Mouse (Mus musculus): ENCODE data around the gene Gm42715.
"Not testable (repeated sequence)": the region's sequence is repeated elsewhere in the genome, so short reads cannot be mapped to it uniquely, and the experiment has no call there.

The Gm42715 gene

DNA sequence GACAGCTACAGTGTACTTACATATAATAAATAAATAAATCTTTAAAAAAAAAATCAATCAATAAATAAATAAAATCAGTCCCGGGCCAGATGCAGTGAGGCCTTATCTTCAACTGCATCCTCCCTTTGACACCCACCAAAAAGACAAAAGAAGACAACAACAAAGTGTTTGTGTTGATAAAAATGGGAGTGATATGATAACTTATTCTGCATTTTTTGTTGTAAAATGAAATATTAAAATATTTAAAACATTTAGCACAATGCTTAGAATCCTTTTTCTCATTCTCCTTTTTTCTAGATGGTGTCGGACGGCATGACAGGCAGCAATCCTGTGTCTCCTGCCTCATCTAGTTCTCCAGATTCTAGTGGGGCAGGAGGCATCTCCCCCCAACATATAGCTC, at the start of gene Gm42715:
TSS of gene Gm42715 (plus strand) at position 301 of the 400 bp plus-strand sequence.
- in situ Hi-C loops (cut with MboI) = no loop called here

DNA sequence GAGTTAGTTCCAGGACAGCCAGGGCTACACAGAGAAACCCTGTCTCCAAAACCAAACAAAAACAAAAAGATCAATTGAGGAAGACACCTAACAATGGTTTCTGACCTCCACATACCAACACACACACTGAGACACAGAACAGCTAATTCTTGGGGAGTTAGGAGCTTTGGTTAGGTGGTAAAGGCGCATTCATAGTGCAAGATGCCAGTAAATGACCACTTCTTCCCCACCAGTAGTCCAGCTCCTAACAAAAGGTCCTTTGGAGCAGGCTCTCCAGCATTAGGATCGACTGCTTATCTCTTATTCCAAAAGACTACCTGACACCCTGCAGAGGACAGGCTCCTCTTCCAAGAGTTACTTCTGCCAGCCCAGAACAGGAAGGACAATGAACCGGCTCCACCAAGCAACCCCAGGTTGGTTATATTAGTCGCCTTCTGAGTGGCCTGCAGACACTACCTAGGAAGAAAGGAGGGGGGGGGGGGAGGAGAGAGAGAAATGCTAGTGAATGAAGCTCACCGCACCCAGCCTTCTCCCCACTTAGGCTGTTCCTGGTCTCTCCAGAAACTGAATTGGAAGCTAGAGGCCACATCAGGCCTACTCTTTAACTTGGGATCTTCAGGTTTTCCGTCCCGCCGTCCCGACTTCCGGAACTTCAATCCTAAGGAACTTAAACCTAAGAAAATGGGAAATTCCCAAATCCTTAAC, 49.2 kb upstream of the Gm42715 start:
- in situ Hi-C loops (cut with MboI) = no loop called here

DNA sequence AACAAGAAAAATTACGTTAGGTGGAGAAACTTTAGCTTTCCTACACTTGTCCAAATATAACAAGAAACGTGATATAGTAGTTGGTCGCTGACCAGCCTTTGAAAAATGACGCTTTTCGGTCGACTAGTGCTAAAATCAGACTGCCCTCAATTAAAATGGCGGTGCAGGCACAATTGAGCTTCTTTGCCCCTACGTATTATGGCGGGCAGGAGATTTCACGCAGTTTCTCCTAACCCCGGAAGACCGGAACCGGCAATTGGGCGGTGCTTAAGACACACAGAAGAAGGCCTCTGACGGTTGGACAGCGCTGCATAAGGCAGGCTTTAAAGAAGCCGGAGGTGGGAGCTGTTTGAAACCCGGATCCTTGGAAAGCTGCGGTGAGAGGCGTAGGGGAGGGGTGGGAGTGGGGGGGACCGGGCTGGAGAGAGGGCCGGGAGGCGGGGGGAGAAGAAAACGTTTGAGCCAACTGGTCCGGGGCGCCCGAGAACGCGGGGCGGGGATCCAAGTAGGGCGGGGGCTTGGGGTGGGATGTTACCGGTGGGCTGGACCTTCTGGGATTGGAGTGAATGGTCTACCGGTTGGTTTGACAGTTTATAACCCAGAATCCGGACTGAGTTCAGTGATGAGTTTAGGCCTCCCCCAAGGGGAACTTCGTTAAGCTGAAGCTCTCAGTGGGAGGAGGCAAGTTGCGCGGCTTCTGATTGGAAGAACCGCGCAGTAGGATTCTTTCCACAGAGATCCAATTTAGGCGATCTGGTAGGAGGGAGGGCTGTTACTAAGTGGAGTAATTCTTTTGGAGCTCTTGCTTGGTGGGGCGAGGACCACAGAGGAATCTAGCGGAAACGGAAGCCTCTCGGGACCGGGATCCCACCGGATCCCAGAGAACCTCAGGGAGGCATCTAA, 48.4 kb upstream of the Gm42715 start:
- in situ Hi-C loops (cut with MboI) = no loop called here

- in situ Hi-C loops (cut with MboI) = no loop called here
These were observed 47.8 kb upstream of the Gm42715 start for GRCm38 (mm10) chr7:127471646-127472010.

DNA sequence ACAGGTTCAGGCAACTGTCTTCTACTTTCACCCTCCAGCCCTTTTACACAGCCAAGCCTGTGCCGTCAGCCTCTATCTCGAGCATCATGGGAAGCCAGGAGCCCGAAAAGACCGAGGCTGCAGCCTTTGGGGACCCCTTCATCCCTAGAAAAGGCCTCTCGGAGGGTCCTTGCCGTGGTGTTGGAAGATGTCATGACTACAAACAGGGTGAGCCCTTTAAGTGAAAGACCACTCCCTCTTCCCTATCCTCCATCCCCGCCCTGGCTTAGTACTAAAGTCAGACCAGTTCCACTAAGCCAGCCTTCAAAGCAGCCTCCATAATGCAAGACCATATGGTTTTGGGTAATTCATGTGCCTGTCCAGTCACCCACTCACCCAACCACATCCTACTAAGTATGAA, 47.3 kb upstream of the Gm42715 start:
- in situ Hi-C loops (cut with MboI) = no loop called here

DNA sequence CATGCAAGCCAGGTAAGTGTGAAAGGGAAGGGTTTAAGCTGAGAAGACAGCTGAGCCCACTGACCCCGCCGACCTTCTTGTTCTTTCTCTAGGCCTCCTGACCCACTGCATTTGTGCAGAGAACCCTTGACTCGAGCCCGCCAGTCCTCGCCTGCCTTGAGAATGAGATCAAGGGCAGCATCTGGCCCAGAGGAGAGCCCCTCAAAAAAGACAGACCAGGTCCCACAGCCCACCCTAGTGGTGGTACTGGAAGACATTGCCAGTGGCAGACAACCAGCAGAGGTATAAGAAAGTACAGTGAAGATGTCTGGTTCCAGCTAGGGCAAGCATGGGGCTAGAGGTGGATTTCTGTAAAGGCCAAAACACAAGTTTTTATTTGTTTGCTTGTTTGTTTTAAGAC, 45.7 kb upstream of the Gm42715 start:
- in situ Hi-C loops (cut with MboI) = no loop called here

DNA sequence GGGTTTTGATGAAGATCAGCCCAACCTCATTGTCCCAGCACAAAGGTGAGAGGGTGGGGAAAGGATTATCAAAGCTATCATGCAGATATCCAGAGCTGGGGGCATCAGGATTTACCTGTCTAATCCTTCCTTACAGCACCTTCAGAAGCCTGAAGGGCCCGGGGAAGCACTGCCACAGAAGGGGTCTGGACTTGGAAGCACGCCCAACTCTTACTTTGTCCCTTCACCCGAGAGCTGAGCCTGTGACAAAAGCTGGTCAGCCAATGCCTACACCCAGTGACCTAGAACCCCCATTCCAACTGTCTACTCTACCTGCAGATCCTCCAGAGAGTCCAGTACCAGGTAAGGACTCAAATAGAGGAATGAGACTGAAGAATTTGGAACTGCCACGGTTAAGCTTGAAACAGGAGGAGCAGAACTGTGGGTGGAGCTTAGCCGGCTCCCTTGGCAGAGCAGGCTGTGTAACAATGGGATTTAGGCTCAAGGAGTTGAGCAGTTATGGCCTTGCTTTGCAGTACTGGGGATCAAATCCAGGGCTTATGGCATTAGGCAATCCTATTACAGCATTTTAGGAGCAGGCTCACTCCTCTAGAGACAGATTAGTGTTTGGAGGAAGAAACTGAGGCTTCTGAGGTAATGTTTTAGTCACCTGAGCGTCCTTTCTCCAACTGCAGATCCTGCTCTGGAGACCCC, 44.9 kb upstream of the Gm42715 start:
- in situ Hi-C loops (cut with MboI) = no loop called here

- in situ Hi-C loops (cut with MboI) = no loop called here
These were observed 44.1 kb upstream of the Gm42715 start for GRCm38 (mm10) chr7:127475186-127475740.

GRCm38 (mm10) chr7:127476336-127476735, 43.0 kb upstream of the Gm42715 start:
- in situ Hi-C loops (cut with MboI) = no loop called here

- in situ Hi-C loops (cut with MboI) = no loop called here
These were observed 42.5 kb upstream of the Gm42715 start for GRCm38 (mm10) chr7:127476855-127477254.

DNA sequence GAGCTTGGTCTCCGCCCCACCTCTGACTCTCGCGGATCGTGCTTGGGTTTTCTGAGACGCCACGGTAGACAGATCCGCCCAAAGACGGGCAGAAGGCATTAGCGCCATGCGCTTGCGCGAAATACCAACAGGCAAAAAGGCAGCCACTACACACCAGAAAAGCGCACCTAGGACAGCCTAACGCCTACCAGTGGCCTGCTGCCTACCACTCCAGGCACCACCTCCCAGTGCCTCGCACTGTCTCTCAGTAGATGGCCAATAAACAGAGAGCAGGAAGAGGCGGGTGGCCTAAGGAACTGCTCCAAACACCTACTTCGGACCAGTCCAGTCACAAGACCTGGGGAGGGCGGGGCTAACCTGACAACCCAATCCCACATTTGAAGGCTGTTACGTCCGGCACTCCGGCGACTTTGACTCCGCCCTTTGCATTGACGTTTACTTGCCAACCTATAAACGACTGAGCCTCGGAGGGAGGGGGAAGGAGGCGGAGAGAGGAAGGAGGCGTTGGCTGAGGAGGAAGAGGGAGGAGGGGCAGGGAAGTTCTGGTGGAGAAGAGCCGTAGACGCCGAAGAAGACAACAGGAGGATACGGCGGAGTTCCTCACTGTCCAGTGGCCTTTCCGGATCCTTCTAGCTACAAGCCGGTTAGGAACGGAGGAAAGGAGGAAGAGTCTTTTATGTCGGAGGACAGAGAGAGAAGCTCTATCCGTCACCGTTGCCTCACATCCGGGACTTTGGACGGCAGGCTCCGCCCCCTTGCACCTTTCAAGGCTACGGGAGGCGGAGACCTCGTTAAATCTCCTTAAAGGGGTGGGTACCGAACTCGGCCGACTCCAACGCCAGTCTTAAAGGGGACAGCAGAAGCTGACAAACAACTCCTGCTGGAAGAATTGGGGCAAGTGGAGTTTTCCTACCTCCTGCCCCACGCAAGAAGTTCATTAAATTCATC, 41.4 kb upstream of the Gm42715 start:
- in situ Hi-C loops (cut with MboI) = no loop called here

- in situ Hi-C loops (cut with MboI) = no loop called here
These were observed 40.6 kb upstream of the Gm42715 start, which contains the start of gene Fbrs for GRCm38 (mm10) chr7:127478635-127479317. Fbrs (plus strand) TSS chr7:127479199.

- in situ Hi-C loops (cut with MboI) = no loop called here
These were observed 39.8 kb upstream of the Gm42715 start for GRCm38 (mm10) chr7:127479318-127480225.

GRCm38 (mm10) chr7:127480321-127480720, 39.1 kb upstream of the Gm42715 start:
- in situ Hi-C loops (cut with MboI) = no loop called here

DNA sequence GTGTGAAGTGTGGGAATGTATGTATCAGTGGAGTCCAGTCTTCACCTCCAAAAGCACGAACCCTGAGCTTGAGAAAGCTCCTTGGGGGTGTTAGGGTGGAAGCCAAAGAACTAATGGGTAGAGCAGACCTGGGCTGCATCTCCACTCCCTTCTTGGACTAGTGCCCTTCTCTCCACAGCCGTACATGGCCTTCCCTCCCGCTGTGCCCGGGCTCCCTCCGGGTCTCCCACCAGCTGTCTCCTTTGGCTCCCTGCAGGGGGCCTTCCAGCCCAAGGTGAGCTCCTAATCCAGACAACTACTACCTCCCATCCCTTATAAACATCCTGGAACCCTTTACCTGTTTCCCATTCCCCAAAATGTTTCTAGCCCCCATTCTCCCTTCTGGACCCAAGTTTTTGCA, 34.0 kb upstream of the Gm42715 start:
- in situ Hi-C loops (cut with MboI) = no loop called here

DNA sequence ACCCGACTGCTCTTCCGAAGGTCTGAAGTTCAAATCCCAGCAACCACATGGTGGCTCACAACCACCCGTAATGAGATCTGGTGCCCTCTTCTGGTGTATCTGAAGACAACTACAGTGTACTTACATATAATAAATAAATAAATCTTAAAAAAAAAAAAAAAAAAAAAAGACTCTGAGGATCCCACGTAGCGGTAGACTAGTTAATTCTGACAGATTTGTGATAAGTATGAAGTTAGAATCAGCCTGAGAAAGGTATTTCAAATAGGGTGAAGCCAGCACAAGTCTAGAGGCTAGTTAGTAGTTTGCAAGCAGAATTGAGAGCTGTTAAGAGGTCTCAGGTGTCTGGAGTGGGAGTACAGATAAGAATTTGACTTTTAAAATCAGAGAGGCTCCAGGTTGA, 31.0 kb upstream of the Gm42715 start:
- in situ Hi-C loops (cut with MboI) = not testable (repeated sequence)

GRCm38 (mm10) chr7:127489982-127490381, 29.4 kb upstream of the Gm42715 start:
- in situ Hi-C loops (cut with MboI) = no loop called here

GRCm38 (mm10) chr7:127491846-127492245, 27.5 kb upstream of the Gm42715 start:
- in situ Hi-C loops (cut with MboI) = no loop called here

DNA sequence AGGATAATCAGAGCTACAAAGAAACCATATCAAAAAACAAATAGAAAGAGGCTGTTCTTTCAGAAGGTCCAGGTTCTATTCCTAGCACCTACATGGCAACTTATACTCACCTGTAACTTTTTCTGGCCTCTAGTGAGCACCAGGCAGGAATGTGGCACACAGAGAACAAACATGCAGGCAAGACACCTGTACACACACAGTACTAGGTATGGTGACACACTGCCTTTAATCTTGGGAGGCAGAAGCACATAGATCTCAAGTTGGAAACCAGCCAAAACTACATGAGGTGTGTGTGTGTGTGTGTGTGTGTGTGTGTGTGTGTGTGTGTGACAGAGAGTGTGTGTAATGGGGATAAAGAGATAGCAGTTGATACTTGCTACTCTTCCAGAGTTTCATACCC, 24.7 kb upstream of the Gm42715 start:
- in situ Hi-C loops (cut with MboI) = loop anchor here (5.0 kb wide), 1 partner anchor 132 kb away; no protein-coding TSS in a partner anchor
